Mouse (Mus musculus) forebrain, embryonic 10.5 days (tissue): Measurements from ENCODE around the gene Vwce. TPM values are rescaled to one million over a fixed set of nuclear protein-coding genes. Genes with fewer than 3 reads are reported as not detected.

Experiments
- DNase-seq: peaks from one replicate; pipeline ENCODE4 v3.0.0-alpha.2; 2017; ENCODE audit warnings: low spot score; ENCODE audit errors: extremely low spot score
- H3K27ac ChIP-seq: fragments of 300-500 bp; sonication (generic); 2 replicates; pipeline ENCODE4 v1.5.1; 2016; ENCODE audit warnings: mild to moderate bottlenecking
- H3K27me3 ChIP-seq: fragments of 300-500 bp; sonication (generic); 2 replicates; pipeline ENCODE4 v1.6.1; 2016; ENCODE audit warnings: mild to moderate bottlenecking; ENCODE audit not compliant: poor library complexity, severe bottlenecking
- H3K36me3 ChIP-seq: fragments of 300-500 bp; sonication (generic); replicated peaks from 2 replicates; pipeline ENCODE4 v1.6.1; 2016; ENCODE audit warnings: mild to moderate bottlenecking, moderate library complexity
- H3K4me1 ChIP-seq: fragments of 300-500 bp; sonication (generic); 2 replicates; pipeline ENCODE4 v1.6.1; 2016
- H3K4me3 ChIP-seq: fragments of 300-500 bp; sonication (generic); 2 replicates; pipeline ENCODE4 v1.5.1; 2016; ENCODE audit warnings: mild to moderate bottlenecking, moderate library complexity
- H3K9me3 ChIP-seq: fragments of 300-500 bp; sonication (generic); 2 replicates; pipeline ENCODE4 v1.6.1; 2016; ENCODE audit warnings: mild to moderate bottlenecking, moderate library complexity
- WGBS: fragments of 180-500 bp; shearing (Covaris S2); methylation state at CpG from one replicate; pipeline ENCODE4 v1.1.7; 2016; 5-methylcytosine and 5-hydroxymethylcytosine counted together
- polyA plus RNA-seq: library from polyadenylated mRNA; unstranded; fragments of >200 nt; fragmentation: Nextera tagmentation; extraction: Ambion mirVana; gene quantifications from 2 replicates; pipeline ENCODE4 v1.2.1, GENCODE M21; 2016

The Vwce gene
- polyA plus RNA-seq, 1 experiment from 2014 or later: 0.38 TPM

DNA sequence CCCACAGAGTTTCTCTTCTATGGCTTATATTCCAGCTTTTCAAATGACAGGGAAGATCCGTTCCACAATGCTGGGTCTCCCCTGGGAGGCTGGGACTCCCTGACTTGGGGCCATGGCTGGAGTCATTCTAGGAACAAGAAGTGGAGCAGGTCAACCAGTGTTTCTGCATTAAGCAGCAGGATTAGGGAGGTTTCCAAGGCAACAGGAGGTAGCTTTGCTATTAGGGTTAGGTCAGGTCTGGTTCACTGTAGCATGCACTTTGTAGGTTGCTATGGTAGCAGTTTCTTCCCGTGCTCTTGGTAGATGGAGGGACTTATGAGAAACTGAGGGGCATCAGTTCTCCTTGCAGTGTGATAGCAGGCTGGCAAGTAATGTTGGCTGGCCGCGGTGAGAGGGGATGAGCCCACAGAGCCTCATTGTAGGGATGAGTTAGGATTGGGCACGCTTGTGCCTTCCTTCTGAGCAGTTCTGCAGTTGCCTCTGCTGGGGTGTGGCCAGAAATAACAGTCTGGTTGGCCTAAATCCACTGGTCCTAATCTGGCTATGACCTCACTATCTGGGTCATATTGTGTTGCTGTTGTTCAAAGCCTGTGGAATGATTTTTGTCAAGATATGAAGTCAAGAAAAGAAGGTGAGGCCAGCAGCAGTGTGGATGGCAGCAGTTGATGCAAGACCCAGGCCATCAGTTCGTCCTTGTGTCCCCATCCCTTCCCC is 67.2 kb downstream of the Vwce start:
- Histone ChIP-seq H3K4me3 (no peak overlapping the region), H3K4me1 (peaks cover 54% of the 10 kb centered on the region), H3K36me3 (peaks cover 2% of the 10 kb centered on the region; the same call in 1 of the 2 replicates), H3K27me3 (no peaks in the 10 kb centered on the region), H3K27ac (no peak overlapping the region), H3K9me3 (no peaks in the 10 kb centered on the region)
- 59% methylated on average over 6 of the region's 6 CpGs for WGBS
- DNase-seq: no peak

DNA sequence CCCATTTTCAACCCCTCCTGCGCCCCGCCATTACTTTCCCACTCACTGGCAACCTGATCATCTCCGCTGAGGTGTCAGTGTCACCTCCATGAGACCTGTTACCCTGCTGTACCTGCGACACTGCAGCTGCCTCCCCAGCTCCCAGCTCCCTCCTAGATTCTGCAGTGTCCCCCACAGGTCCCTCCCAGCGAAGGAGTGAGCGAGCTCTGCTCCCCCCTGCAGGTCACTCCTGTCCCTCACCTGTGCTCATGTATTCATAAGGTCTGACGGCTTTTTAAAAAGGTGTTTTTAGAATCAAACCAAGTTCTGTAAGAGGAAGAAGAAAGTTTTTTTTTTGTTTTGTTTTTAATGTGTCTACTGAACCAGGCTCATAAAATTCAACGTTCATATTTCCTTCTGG is 68.1 kb downstream of the Vwce start:
- peaks cover 11% of the 10 kb centered on the region for H3K36me3 ChIP-seq
- no peak overlapping the region for H3K27ac ChIP-seq
- H3K4me3 ChIP-seq: no peak overlapping the region
- 78% methylated on average over 8 of the region's 8 CpGs for WGBS
- no peaks in the 10 kb centered on the region for H3K9me3 ChIP-seq
- DNase-seq: no peak
- peaks cover 50% of the 10 kb centered on the region for H3K4me1 ChIP-seq
- no peaks in the 10 kb centered on the region for H3K27me3 ChIP-seq

DNA sequence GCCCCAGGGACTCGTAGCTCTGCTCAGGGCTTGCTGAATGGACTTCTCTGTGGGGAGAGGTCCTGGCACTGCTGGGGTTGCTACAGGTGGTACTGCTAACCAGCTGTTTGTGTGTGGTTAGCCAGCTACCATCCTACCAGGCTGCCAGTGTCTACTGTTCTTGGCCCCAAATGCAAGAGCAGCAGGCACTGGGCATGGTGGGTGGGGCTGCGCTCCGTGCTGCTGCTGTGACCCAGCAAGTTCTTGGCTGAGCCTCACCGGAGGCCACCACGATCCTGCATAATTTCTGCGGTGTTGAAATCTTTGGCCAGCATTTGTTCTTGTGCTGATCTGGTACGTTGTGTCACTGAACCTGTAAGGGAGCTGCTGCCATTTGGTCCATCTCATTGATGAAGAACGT is 69.5 kb downstream of the Vwce start:
- Histone ChIP-seq H3K36me3 (peaks cover 23% of the 10 kb centered on the region), H3K9me3 (no peaks in the 10 kb centered on the region), H3K27ac (no peak overlapping the region), H3K27me3 (no peaks in the 10 kb centered on the region), H3K4me1 (peaks cover 36% of the 10 kb centered on the region), H3K4me3 (no peak overlapping the region)
- 96% methylated on average over 8 of the region's 8 CpGs for WGBS
- DNase-seq: no peak

DNA sequence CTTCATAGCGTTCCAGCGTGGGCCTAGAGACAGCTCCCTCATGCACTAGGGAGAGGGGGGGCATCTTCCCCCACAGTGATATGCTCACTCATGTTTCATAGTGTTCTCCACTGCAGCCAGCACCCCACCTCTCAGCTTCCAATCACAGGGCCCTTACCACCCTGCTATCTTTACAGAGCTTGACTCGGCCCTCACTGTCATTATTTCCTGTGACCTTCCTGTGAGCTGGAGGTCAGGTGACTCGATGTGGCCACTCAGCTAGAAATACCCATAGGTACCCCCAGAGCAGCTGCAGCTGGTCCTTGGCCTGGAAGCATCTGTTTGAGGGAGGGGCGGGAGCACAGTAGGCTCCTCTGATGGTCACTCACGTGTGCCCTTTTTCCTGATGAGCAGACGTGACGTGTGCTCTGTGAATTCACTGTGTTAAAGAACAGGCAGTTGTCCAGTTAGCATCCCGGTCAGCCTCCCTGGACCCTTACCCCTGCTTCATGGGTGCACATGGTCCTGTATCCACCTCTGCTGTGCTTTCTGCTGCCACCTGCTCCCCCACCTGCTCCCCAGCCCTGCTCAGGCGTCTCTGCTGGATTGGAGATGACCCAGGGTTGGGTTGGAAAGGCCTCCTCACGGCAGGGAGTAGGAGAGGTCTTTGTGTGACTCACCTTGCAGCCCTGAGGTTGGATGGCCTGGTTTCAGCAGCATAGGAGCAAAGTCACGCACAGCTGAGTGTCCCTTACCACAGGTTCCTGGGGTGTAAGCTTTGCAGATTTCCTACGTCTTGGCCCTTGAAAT is 73.3 kb downstream of the Vwce start:
- no peaks in the 10 kb centered on the region for H3K27me3 ChIP-seq
- no peak overlapping the region for H3K27ac ChIP-seq
- no peak overlapping the region for H3K4me3 ChIP-seq
- WGBS: 84% methylated on average over 13 of the region's 13 CpGs
- peaks cover 48% of the 10 kb centered on the region for H3K36me3 ChIP-seq
- peaks cover 17% of the 10 kb centered on the region for H3K4me1 ChIP-seq
- no peaks in the 10 kb centered on the region for H3K9me3 ChIP-seq
- DNase-seq: no peak

DNA sequence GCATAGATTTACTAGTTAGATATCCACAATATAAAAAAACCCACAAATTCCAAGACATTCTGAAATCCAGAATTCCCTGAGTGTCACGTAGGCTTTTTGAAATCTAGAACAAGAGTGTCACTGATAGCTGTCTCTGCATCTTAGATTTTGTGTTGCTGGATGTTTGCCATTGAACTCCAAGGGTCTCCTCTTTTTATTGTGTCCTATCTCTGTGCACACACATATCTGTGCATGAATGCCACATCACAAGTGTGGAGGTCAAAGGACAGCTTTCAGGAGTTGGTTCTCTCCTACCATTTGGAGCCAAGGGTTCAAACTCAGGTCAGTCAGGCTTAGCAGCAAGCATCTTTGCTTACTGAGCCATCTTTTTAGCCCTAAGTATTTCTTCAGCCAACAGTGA is 73.9 kb downstream of the Vwce start:
- 90% methylated on average over 1 of the region's 1 CpGs for WGBS
- peaks cover 54% of the 10 kb centered on the region for H3K36me3 ChIP-seq
- DNase-seq: no peak

DNA sequence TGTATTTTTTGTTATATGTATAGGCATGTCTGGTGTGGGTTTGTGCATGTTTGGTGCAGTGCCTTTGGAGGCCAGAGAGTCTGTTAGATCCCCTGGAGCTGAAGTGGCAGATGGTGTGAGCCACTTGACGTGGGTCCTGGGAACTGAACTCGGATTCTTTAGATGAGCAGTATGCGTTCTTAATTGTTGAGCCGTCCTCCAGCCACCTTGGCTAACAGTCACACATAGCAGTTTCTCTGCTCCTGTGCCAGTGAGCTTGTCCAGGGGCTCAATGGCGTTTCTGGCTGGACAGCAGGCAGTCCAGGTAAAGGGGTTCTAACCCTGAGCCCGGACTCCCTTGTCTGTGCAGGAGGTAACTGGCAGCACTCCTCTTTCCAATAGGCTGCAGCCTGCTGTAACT is 74.9 kb downstream of the Vwce start:
- no peaks in the 10 kb centered on the region for H3K9me3 ChIP-seq
- peak overlapping the region; percentile 78 for H3K27ac ChIP-seq
- H3K27me3 ChIP-seq: no peaks in the 10 kb centered on the region
- WGBS: 77% methylated on average over 6 of the region's 6 CpGs
- H3K4me3 ChIP-seq: no peak overlapping the region
- peaks cover 65% of the 10 kb centered on the region for H3K36me3 ChIP-seq
- peaks cover 17% of the 10 kb centered on the region for H3K4me1 ChIP-seq
- DNase-seq: no peak

More for the DNA sequence above, 73.9 kb downstream of the Vwce start:
- Histone ChIP-seq H3K9me3 (no peaks in the 10 kb centered on the region), H3K27me3 (no peaks in the 10 kb centered on the region), H3K27ac (no peak overlapping the region), H3K4me3 (no peak overlapping the region), H3K4me1 (peaks cover 17% of the 10 kb centered on the region)

DNA sequence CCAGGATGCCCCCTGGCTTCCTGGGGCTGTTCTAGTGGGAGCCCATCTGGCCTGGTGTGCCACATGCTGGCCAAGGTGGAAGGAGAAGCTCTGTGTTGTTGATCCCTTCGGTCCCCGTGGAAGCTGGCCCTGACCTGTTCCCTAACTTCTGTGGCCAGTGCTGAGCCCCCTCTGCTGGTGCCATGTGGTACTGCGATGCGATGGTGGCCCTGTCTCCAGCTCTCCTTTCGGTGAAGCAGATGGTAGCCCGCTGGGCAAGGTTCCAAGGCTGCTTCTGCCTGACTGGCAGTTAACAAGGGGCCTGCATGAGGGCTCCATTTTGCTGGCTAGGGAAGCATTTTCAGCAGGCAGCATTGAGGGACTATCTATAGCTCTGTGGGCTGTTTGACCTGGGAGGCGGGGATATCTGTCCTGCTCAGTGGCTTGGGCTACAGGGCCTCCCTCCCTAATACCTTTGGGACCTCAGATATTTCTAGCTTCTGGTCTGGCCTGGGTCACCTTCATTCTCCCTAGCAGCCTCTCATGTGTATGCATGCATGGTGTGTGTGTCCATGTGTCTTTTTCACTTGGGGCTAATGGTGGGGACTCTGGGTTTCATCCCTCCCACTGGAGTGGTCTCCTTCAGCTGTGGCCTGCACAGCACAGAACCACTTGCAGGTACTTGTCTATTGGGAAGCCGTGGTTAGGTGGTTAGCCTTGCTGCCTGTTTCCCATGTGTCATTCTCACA is 75.5 kb downstream of the Vwce start:
- Histone ChIP-seq H3K27me3 (no peaks in the 10 kb centered on the region), H3K4me3 (no peak overlapping the region), H3K9me3 (no peaks in the 10 kb centered on the region), H3K27ac (peak overlapping the region; percentile 78), H3K36me3 (peaks cover 69% of the 10 kb centered on the region), H3K4me1 (peaks cover 20% of the 10 kb centered on the region)
- WGBS: 24% methylated on average over 8 of the region's 8 CpGs
- peak; percentile 91 for DNase-seq

DNA sequence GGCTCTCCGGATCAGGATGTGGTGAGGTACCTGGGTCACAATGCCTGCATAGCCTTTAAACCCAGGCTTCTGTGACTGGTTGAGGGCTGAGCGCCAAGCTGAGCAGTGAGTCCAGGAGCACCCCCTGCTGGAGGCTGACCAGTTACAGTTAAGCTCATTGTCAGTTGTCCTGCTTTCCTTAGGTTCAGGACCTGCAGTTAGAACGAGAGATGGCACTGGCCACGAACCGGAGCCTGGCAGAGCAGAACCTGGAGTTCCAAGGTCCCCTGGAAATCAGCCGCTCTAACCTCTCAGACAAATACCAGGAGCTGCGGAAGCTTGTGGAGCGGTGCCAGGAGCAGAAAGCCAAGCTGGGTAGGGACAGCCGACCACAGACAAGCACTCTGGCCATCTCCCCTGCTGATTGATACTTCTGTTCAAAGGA is 76.1 kb downstream of the Vwce start:
- no peaks in the 10 kb centered on the region for H3K9me3 ChIP-seq
- peak overlapping the region; percentile 78 for H3K27ac ChIP-seq
- WGBS: 79% methylated on average over 9 of the region's 9 CpGs
- no peak overlapping the region for H3K4me3 ChIP-seq
- H3K27me3 ChIP-seq: no peaks in the 10 kb centered on the region
- peaks cover 23% of the 10 kb centered on the region for H3K4me1 ChIP-seq
- peak; percentile 36 for DNase-seq
- peaks cover 69% of the 10 kb centered on the region for H3K36me3 ChIP-seq

DNA sequence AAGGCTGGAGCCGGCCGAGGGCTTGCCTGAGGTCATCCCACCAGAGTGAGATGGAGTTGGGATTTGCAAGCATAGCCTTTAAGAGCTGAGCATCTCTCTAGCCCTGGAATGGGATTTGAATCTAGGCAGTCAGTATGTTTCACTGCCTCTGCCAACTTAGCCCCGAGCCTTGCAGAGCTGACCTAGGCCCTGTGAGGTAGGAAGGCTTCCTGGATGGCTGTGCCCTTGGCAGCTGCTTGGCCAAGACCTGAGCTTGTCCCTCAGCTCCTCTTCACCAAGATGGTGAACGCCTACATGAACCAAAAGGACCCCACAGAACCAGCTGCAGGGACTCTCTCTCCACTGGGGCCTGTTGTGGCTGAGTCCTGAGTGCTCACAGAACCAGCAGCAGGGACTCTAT is 76.7 kb downstream of the Vwce start:
- Histone ChIP-seq H3K4me3 (no peak overlapping the region), H3K27me3 (no peaks in the 10 kb centered on the region), H3K36me3 (peaks cover 69% of the 10 kb centered on the region), H3K9me3 (no peaks in the 10 kb centered on the region), H3K27ac (no peak overlapping the region), H3K4me1 (peaks cover 25% of the 10 kb centered on the region)
- DNase-seq: no peak
- WGBS: 93% methylated on average over 4 of the region's 4 CpGs

DNA sequence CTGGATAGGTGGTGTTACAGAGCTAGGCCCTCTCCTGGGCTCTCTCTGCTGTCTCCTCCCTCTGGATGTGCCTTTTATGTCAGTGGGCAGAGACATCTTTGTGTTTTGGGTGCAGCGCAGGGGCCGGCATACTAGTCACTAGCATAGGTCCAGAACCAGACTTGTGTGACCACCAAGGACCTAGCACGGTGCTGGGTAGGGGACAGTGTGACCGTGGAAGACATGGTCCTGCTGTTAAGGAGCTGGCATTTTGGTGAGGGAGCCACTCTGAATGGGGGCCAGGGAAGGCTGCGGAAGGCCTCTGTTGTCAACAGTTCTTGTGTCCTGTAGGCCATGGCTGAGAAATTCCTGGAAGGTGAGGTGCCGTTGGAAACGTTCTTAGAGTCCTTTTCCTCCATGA is 78.2 kb downstream of the Vwce start:
- H3K36me3 ChIP-seq: peaks cover 57% of the 10 kb centered on the region
- WGBS: 96% methylated on average over 7 of the region's 7 CpGs
- no peaks in the 10 kb centered on the region for H3K9me3 ChIP-seq
- no peak overlapping the region for H3K4me3 ChIP-seq
- H3K4me1 ChIP-seq: peaks cover 25% of the 10 kb centered on the region
- no peaks in the 10 kb centered on the region for H3K27me3 ChIP-seq
- H3K27ac ChIP-seq: no peak overlapping the region
- DNase-seq: no peak

DNA sequence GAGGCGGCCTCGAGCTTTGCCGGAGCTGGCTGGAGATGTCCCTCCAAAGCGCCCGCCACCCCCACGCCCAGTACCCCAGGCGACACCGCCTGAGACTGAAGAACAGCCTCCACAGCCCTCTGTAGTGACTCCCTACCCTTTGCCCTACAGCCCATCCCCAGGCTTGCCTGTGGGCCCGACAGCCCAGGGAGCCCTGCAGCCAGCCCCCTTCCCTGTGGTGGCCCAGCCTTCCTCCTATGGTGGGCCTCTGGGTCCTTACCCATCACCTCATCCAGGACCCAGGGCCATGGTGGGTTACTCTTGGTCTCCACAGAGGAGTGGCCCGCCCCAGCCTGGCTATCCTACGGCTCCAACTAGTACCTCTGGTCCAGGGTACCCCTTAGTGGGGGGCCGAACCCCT is 78.6 kb downstream of the Vwce start:
- WGBS: 98% methylated on average over 12 of the region's 12 CpGs
- Histone ChIP-seq H3K27ac (no peak overlapping the region), H3K4me3 (no peak overlapping the region), H3K36me3 (peaks cover 53% of the 10 kb centered on the region), H3K27me3 (no peaks in the 10 kb centered on the region), H3K9me3 (no peaks in the 10 kb centered on the region), H3K4me1 (peaks cover 25% of the 10 kb centered on the region)
- no peak for DNase-seq

DNA sequence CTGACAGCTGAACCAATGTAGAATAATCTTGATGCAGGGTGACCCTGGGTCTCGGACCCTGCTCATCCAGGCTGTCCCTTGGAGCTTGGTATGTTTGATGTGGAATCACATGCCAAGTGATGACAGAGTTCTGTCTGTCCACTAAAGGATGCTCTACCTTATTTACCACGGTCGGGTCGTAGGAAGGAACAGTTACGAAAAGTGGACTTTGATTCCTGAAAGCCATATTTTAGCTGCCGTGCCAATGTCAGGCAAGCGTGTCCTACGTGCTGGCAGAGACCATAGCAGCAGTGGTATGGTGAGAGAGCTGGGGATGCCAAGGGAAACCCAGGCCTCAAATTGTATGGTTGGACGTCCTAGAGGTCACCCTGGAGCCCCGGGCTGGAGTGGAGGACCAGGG is 79.5 kb downstream of the Vwce start:
- no peak for DNase-seq
- no peak overlapping the region for H3K27ac ChIP-seq
- 93% methylated on average over 10 of the region's 10 CpGs for WGBS
- no peaks in the 10 kb centered on the region for H3K27me3 ChIP-seq
- no peaks in the 10 kb centered on the region for H3K9me3 ChIP-seq
- no peak overlapping the region for H3K4me3 ChIP-seq
- H3K36me3 ChIP-seq: peaks cover 45% of the 10 kb centered on the region
- H3K4me1 ChIP-seq: peaks cover 25% of the 10 kb centered on the region

DNA sequence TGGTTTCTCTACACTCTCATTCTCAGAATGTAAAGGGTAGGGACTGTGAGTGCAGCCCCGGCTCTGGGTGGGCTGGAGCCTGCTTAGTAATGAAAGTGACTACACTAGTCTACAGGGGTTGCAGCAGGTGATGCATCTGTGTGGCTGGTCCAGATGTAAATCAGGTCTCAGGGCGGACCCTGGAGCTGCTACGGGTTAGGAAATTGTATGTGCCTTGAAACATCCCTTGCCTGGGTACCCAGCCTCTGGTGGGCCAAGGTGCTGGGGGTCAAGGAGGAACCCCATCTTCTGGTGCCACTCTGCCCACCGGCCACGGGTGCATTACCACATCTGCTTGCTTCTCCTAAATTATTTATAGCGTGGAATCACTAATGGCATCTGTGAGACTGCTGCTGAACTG is 80.2 kb downstream of the Vwce start:
- 88% methylated on average over 6 of the region's 6 CpGs for WGBS
- peaks cover 44% of the 10 kb centered on the region for H3K36me3 ChIP-seq
- no peak overlapping the region for H3K4me3 ChIP-seq
- no peaks in the 10 kb centered on the region for H3K27me3 ChIP-seq
- H3K4me1 ChIP-seq: peaks cover 20% of the 10 kb centered on the region
- peak overlapping the region; percentile 71 for H3K27ac ChIP-seq
- no peaks in the 10 kb centered on the region for H3K9me3 ChIP-seq
- DNase-seq: no peak
